Mouse (Mus musculus) heart, postnatal 0 days (tissue): ENCODE results near the gene Slamf8.

Source experiments
- CTCF ChIP-seq: IDR thresholded peaks from 2 replicates; pipeline ENCODE4 v1.5.1; 2016; ENCODE audit warnings: antibody characterized with exemption, control low read depth, low read depth
- EP300 ChIP-seq: IDR thresholded peaks from 2 replicates; pipeline ENCODE4 v1.6.1; 2016; ENCODE audit warnings: antibody characterized with exemption, low read depth

DNA sequence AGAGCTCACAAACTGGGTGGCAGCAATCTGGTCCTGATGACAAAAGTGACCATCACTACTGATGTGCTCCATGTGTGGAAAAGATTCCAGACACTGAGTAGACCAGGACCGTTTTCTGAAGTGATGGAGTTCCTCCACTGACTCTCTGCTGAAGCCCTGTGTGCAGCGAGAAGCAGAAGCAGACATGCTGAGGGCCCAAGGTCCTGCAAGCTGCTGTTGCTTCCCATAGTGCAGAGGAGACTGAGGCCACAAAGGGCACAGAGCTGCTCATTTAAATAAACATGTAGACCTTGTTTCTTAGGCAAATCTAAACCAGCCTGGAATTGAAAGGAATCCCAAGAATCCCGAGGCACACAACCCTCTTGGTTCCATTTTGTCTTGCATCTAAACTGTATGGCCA, 3.0 kb upstream of the Slamf8 start:
- no peak for TF ChIP-seq CTCF
- TF ChIP-seq EP300: no peak
